In the genomic region with DNA sequence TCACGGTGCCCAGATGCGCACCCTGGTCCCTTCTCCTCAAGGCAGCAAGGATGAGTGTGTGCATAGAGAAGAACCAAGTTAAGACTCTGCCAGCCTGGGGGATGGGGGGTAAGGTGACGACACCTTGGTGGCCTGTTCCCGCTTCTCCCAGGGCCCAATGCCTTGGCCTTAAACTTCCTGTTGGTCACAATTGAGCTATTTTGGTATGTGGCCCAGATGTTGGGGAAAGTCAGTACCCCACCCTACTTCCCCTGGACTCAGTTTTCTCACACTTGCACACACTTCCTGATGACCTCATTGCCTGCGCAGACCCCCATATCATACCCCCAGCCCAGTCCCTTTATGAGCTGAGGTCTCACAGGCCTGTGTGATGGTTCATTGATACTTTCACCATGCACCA, we compare ENCODE assay signal across 12 mouse cellular contexts. TPM values are rescaled to one million over a fixed set of nuclear protein-coding genes. Genes with fewer than 3 reads are reported as not detected.
DNase-seq lines count a peak whose midpoint lies in the region; ATAC-seq and TF ChIP-seq lines count a peak whose summit lies in the region.
"Had no signal": no experiment of that assay in that cellular context is flagged by ENCODE, and none has a peak within 500 bp of the region (broad histone marks: within the 10 kb centered on the region; RNA-seq: fewer than 3 reads in every experiment).

No protein-coding gene starts in this region.

- H3K36me3 ChIP-seq in hindbrain, postnatal 0 days (ENCODE audit: insufficient read depth, low read length) = no peaks in the 10 kb centered on the region
- no peaks in the 10 kb centered on the region for H3K36me3 ChIP-seq in hindbrain, embryonic 14.5 days (replicated peaks; ENCODE audit: control insufficient read depth, insufficient read depth)
- H3K36me3 ChIP-seq in lung, embryonic 16.5 days (ENCODE audit: control insufficient read depth, insufficient read depth, low read length) = no peaks in the 10 kb centered on the region
- H3K36me3 ChIP-seq: liver, embryonic 15.5 days had no signal

- H3K27me3 ChIP-seq in hindbrain, postnatal 0 days (ENCODE audit: insufficient read depth, low read length) = no peaks in the 10 kb centered on the region
- H3K27me3 ChIP-seq in hindbrain, embryonic 14.5 days (ENCODE audit: control insufficient read depth, insufficient read depth, low read length) = no peaks in the 10 kb centered on the region
- no peaks in the 10 kb centered on the region for H3K27me3 ChIP-seq in lung, embryonic 16.5 days (ENCODE audit: control insufficient read depth, insufficient read depth, low read depth, low read length)
- H3K27me3 ChIP-seq: liver, embryonic 15.5 days had no signal

- H3K4me3 ChIP-seq in hindbrain, postnatal 0 days (ENCODE audit: low read length) = no peak overlapping the region
- H3K4me3 ChIP-seq in hindbrain, embryonic 14.5 days (replicated peaks; ENCODE audit: low read length) = no peak overlapping the region
- no peak overlapping the region for H3K4me3 ChIP-seq in lung, embryonic 16.5 days (ENCODE audit: low read length)
- H3K4me3 ChIP-seq: erythroblast, embryonic 14.5 days; liver, embryonic 15.5 days had no signal

- no peak for ATAC-seq in hindbrain, postnatal 0 days
- no peak for ATAC-seq in hindbrain, embryonic 14.5 days (ENCODE audit: low FRiP score)
- ATAC-seq in lung, embryonic 16.5 days (ENCODE audit: low read depth) = peak; percentile 59
- peak; percentile 67 for ATAC-seq in granulocyte monocyte progenitor cell, adult 5-6 weeks (replicated peaks; ENCODE audit: poor library complexity, severe bottlenecking)

- 92% methylated on average over 5 of the region's 5 CpGs for WGBS in hindbrain, postnatal 0 days
- 94% methylated on average over 5 of the region's 5 CpGs for WGBS in hindbrain, embryonic 14.5 days
- 69% methylated on average over 5 of the region's 5 CpGs for WGBS in lung, embryonic 16.5 days

- H3K9ac ChIP-seq in hindbrain, postnatal 0 days (replicated peaks; ENCODE audit: low read length) = no peak overlapping the region
- H3K9ac ChIP-seq in hindbrain, embryonic 14.5 days = no peak overlapping the region
- no peak overlapping the region for H3K9ac ChIP-seq in lung, embryonic 16.5 days (ENCODE audit: low read length)
- H3K9ac ChIP-seq: liver, embryonic 15.5 days had no signal

- no peak for TF ChIP-seq CTCF in hindbrain, postnatal 0 days (IDR thresholded peaks at IDR 0.05; ENCODE audit: low read depth)

- no peak overlapping the region for H3K4me2 ChIP-seq in hindbrain, postnatal 0 days (ENCODE audit: low read depth, low read length)
- H3K4me2 ChIP-seq in hindbrain, embryonic 14.5 days (replicated peaks) = no peak overlapping the region
- no peak overlapping the region for H3K4me2 ChIP-seq in lung, embryonic 16.5 days (ENCODE audit: low read depth, low read length)
- H3K4me2 ChIP-seq: liver, embryonic 15.5 days had no signal

- no peaks in the 10 kb centered on the region for H3K9me3 ChIP-seq in hindbrain, postnatal 0 days (ENCODE audit: low read length)
- H3K9me3 ChIP-seq in hindbrain, embryonic 14.5 days (ENCODE audit: control insufficient read depth, low read length) = no peaks in the 10 kb centered on the region
- H3K9me3 ChIP-seq in lung, embryonic 16.5 days (ENCODE audit: control insufficient read depth, low read length) = no peaks in the 10 kb centered on the region
- H3K9me3 ChIP-seq: liver, embryonic 15.5 days had no signal

- 0 out of 2 replicates have a peak overlapping the region, but pooled peaks have one; percentile 51 for H3K27ac ChIP-seq in hindbrain, postnatal 0 days
- no peak overlapping the region for H3K27ac ChIP-seq in hindbrain, embryonic 14.5 days
- H3K27ac ChIP-seq in lung, embryonic 16.5 days (ENCODE audit: low read length) = peak overlapping the region; percentile 47
- H3K27ac ChIP-seq: liver, embryonic 15.5 days had no signal

- no peak for DNase-seq in hindbrain, postnatal 0 days (ENCODE audit: low spot score)
- no peak for DNase-seq in hindbrain, embryonic 14.5 days (ENCODE audit: low spot score)
- DNase-seq in lung, postnatal 14 days = no peak
- peak; percentile 49 for DNase-seq in lung, postnatal 10 days
- no peak for DNase-seq in left cerebral cortex, adult 11 months (ENCODE audit: low spot score)
- no peak for DNase-seq in testis, postnatal 10 days (ENCODE audit: low spot score)
- DNase-seq: adrenal gland, postnatal 14 days; right cerebral cortex, postnatal 25 days had no signal

- H3K4me1 ChIP-seq in hindbrain, postnatal 0 days (ENCODE audit: insufficient read depth, low read length) = peaks cover 13% of the 10 kb centered on the region
- no peaks in the 10 kb centered on the region for H3K4me1 ChIP-seq in hindbrain, embryonic 14.5 days (replicated peaks; ENCODE audit: control insufficient read depth, insufficient read depth, low read length)
- H3K4me1 ChIP-seq in lung, embryonic 16.5 days (replicated peaks; ENCODE audit: control insufficient read depth, insufficient read depth, low read length) = 0 out of 2 replicates have a peak, but pooled peaks cover 2% of the 10 kb centered on the region
- H3K4me1 ChIP-seq: liver, embryonic 15.5 days had no signal

RNA-seq across cellular contexts. Expression of gene Ppp1r16b, which starts 23.9 kb away (rescaled TPM):
- 25.9 and 32.4 TPM in 2 replicates for total RNA-seq in hindbrain, postnatal 0 days (2014; rRNA removed)
- polyA plus RNA-seq in hindbrain, postnatal 0 days (2015; fragmentation: Nextera tagmentation; extraction: Ambion mirVana) = 29.7 and 30.3 TPM in 2 replicates
- 20.0 and 20.8 TPM in 2 replicates for polyA plus RNA-seq in hindbrain, embryonic 14.5 days (2014; fragmentation: Nextera tagmentation; extraction: Ambion mirVana)
- polyA plus RNA-seq in lung, embryonic 16.5 days (2015; fragmentation: Nextera tagmentation; extraction: Ambion mirVana) = 22.5 and 24.4 TPM in 2 replicates
- 0.21 TPM in 1 of 2 replicates, not detected in the other for total RNA-seq in granulocyte monocyte progenitor cell, adult 5-6 weeks (2014; fragmentation: Nextera tagmentation)
- total RNA-seq in granulocyte monocyte progenitor cell, adult 5-6 weeks (2017) = 0.31 TPM in 1 of 2 replicates, not detected in the other

Comparison
In these comparisons a context has a peak if more than half of its experiments do, and no peak if none do; other contexts are left out.
1. ATAC-seq: peak in lung, embryonic 16.5 days (single experiment) and granulocyte monocyte progenitor cell, adult 5-6 weeks (single experiment); none in hindbrain, postnatal 0 days (single experiment) and hindbrain, embryonic 14.5 days (single experiment).